Mouse (Mus musculus): ENCODE data around the gene 4930415O20Rik.

- no peak for TF ChIP-seq POLR2A (IDR thresholded peaks at IDR 0.05; ENCODE audit: control insufficient read depth, low read depth, low read length)
- TF ChIP-seq CTCF (IDR thresholded peaks at IDR 0.05; ENCODE audit: control insufficient read depth, insufficient read depth, insufficient replicate concordance, low read depth, low read length) = no peak
Observed at GRCm38 (mm10) chr15:98612229-98612628, 41.4 kb downstream of the 4930415O20Rik start.
